Mouse (Mus musculus) mature B cell (primary cell): ENCODE results near the gene Fndc8.

ENCODE experiments used
- in situ Hi-C: fragments of 300-500 bp; cut with MboI; formaldehyde crosslinking; loops from 2 replicates; pipeline ENCODE4 v1.14.3; 2019

Fndc8 gene

GRCm38 (mm10) chr11:82891936-82892335, at the start of gene Fndc8:
Gene Fndc8 (plus strand): TSS chr11:82892124.
- in situ Hi-C loops, result loop anchor here (25.0 kb wide), 2 partner anchors 280 to 655 kb away; no protein-coding TSS in a partner anchor

GRCm38 (mm10) chr11:82844771-82845414, 47.0 kb upstream of the Fndc8 start:
- in situ Hi-C loops, result no loop called here

- in situ Hi-C loops, result no loop called here
These were observed 46.4 kb upstream of the Fndc8 start for GRCm38 (mm10) chr11:82845415-82846078.

- in situ Hi-C loops, result no loop called here
These were observed 45.9 kb upstream of the Fndc8 start for GRCm38 (mm10) chr11:82846079-82846436.

- in situ Hi-C loops, result no loop called here
These were observed 45.0 kb upstream of the Fndc8 start for GRCm38 (mm10) chr11:82846938-82847337.

GRCm38 (mm10) chr11:82847571-82848000, 44.3 kb upstream of the Fndc8 start:
- in situ Hi-C loops, result no loop called here

GRCm38 (mm10) chr11:82850259-82850658, 41.7 kb upstream of the Fndc8 start:
- in situ Hi-C loops, result no loop called here

GRCm38 (mm10) chr11:82852115-82852514, 39.8 kb upstream of the Fndc8 start:
- in situ Hi-C loops, result no loop called here

GRCm38 (mm10) chr11:82852540-82852939, 39.4 kb upstream of the Fndc8 start:
- in situ Hi-C loops, result no loop called here

GRCm38 (mm10) chr11:82852958-82853357, 39.0 kb upstream of the Fndc8 start:
- in situ Hi-C loops, result no loop called here

- in situ Hi-C loops, result no loop called here
These were observed 37.8 kb upstream of the Fndc8 start for GRCm38 (mm10) chr11:82854111-82854510.

GRCm38 (mm10) chr11:82855327-82855973, 36.5 kb upstream of the Fndc8 start:
- in situ Hi-C loops, result no loop called here

- in situ Hi-C loops, result no loop called here
These were observed 35.9 kb upstream of the Fndc8 start for GRCm38 (mm10) chr11:82856032-82856431.

GRCm38 (mm10) chr11:82857307-82857848, 34.5 kb upstream of the Fndc8 start:
- in situ Hi-C loops, result no loop called here

- in situ Hi-C loops, result no loop called here
These were observed 31.2 kb upstream of the Fndc8 start for GRCm38 (mm10) chr11:82860759-82861158.

GRCm38 (mm10) chr11:82861558-82861957, 30.4 kb upstream of the Fndc8 start:
- in situ Hi-C loops, result no loop called here

GRCm38 (mm10) chr11:82862638-82863037, 29.3 kb upstream of the Fndc8 start:
- in situ Hi-C loops, result no loop called here

- in situ Hi-C loops, result no loop called here
These were observed 28.9 kb upstream of the Fndc8 start for GRCm38 (mm10) chr11:82863059-82863458.

- in situ Hi-C loops, result no loop called here
These were observed 28.4 kb upstream of the Fndc8 start for GRCm38 (mm10) chr11:82863488-82863931.

GRCm38 (mm10) chr11:82865957-82866356, 26.0 kb upstream of the Fndc8 start:
- in situ Hi-C loops, result no loop called here

GRCm38 (mm10) chr11:82866850-82867564, 24.9 kb upstream of the Fndc8 start:
- in situ Hi-C loops, result no loop called here

GRCm38 (mm10) chr11:82867956-82868355, 24.0 kb upstream of the Fndc8 start:
- in situ Hi-C loops, result no loop called here
